Mouse (Mus musculus) limb, embryonic 13.5 days (tissue): Measurements from ENCODE around the gene Ncoa1. TPM values are rescaled to one million over a fixed set of nuclear protein-coding genes. Genes with fewer than 3 reads are reported as not detected.

ENCODE experiments used
- ATAC-seq: fragments of 200-750 bp; cut with Nextera tagmentation; 2 replicates; pipeline ENCODE4 v1.8.0; 2017; ENCODE audit warnings: low read depth, moderate number of reproducible peaks, moderate TSS enrichment; ENCODE audit not compliant: low FRiP score
- H3K27ac ChIP-seq: fragments of 300-500 bp; sonication (generic); 2 replicates; pipeline ENCODE4 v1.5.1; 2015; ENCODE audit warnings: inconsistent platforms, mild to moderate bottlenecking, moderate library complexity
- H3K27me3 ChIP-seq: fragments of 300-500 bp; sonication (generic); 2 replicates; pipeline ENCODE4 v1.6.1; 2015; ENCODE audit warnings: mild to moderate bottlenecking, inconsistent platforms
- H3K36me3 ChIP-seq: fragments of 300-500 bp; sonication (generic); 2 replicates; pipeline ENCODE4 v1.6.1; 2015; ENCODE audit warnings: inconsistent platforms, mild to moderate bottlenecking, moderate library complexity
- H3K4me1 ChIP-seq: fragments of 300-500 bp; sonication (generic); 2 replicates; pipeline ENCODE4 v1.6.1; 2015; ENCODE audit warnings: inconsistent platforms
- H3K4me2 ChIP-seq: fragments of 300-500 bp; sonication (generic); replicated peaks from 2 replicates; pipeline ENCODE4 v1.6.1; 2015; ENCODE audit warnings: inconsistent platforms, mild to moderate bottlenecking, moderate library complexity
- H3K4me3 ChIP-seq: fragments of 300-500 bp; sonication (generic); 2 replicates; pipeline ENCODE4 v1.5.1; 2015; ENCODE audit warnings: moderate library complexity, mild to moderate bottlenecking, inconsistent platforms
- H3K9ac ChIP-seq: fragments of 300-500 bp; sonication (generic); 2 replicates; pipeline ENCODE4 v1.6.1; 2015; ENCODE audit warnings: mild to moderate bottlenecking, inconsistent platforms
- H3K9me3 ChIP-seq: fragments of 300-500 bp; sonication (generic); 2 replicates; pipeline ENCODE4 v1.6.1; 2016; ENCODE audit warnings: inconsistent platforms
- WGBS: fragments of 180-500 bp; shearing (Covaris S2); methylation state at CpG from one replicate; pipeline ENCODE4 v1.1.7; 2015; 5-methylcytosine and 5-hydroxymethylcytosine counted together
- polyA plus RNA-seq: library from polyadenylated mRNA; unstranded; fragments of >200 nt; fragmentation: Nextera tagmentation; extraction: Ambion mirVana; gene quantifications from 2 replicates; pipeline ENCODE4 v1.2.1, GENCODE M21; 2015

Gene Ncoa1
- polyA plus RNA-seq, 1 experiment from 2014 or later, result 9.7 TPM

DNA sequence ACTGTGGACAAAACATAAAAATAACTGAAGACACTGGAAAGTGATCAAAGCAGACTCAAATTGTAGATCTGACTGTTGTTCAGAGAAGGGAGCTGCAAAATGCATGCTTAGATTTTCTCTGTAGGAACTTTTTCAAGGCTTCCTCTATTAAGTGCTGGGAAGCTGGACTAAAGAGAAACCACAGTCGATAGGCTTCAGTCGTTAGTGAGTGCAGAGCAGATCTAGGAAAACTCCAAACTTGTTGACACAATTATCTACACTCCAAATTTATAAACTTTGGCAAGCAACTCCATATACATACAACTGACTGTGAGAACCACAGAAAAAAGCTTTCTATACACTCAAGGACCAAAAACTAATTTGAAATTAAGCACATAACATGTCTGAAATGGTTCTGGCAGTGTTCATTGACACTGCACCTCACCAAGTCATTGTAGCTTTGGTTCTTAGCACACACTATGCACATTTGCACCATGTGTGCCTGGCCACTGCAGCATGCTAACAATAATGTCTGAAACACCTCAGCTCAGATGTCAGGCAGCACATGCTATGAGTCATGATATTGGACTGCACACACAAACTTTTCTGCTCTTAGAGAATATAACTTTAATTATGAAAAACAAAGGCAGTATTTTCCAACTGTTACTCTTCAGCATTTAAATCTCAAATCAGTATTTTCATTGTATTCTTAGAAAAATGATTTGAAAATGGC is 121.8 kb downstream of the Ncoa1 start:
- H3K9ac ChIP-seq, result no peak overlapping the region
- 0 out of 2 replicates have a peak, but pooled peaks cover 3% of the 10 kb centered on the region for H3K36me3 ChIP-seq
- H3K4me2 ChIP-seq, result no peak overlapping the region
- H3K4me1 ChIP-seq, result no peaks in the 10 kb centered on the region; the same call in 1 of the 2 replicates
- WGBS, result 41% methylated on average over 2 of the region's 2 CpGs
- no peaks in the 10 kb centered on the region for H3K9me3 ChIP-seq
- no peak overlapping the region for H3K27ac ChIP-seq
- H3K4me3 ChIP-seq, result no peak overlapping the region
- no peak for ATAC-seq
- H3K27me3 ChIP-seq, result no peaks in the 10 kb centered on the region

DNA sequence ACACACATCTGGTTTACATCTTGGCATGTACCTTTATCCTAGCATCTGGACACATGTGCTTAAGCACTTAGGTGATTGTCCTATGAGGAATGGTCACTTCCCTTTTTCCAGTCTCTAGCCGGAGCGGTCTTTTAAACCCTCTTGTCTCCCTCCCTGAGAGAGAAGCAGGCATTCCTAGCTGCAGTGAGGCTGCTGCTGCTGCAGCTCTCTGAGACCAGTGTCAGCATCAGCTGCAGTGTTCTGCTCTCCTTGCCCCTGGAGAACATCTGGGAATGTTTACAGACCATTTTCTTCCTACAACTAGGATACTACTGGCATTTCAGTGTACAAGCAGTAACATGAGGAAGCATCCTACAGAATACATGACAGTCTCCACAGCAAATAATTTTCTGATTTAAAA is 133.8 kb downstream of the Ncoa1 start:
- no peak for ATAC-seq
- Histone ChIP-seq H3K36me3 (no peaks in the 10 kb centered on the region), H3K27ac (no peak overlapping the region), H3K9me3 (no peaks in the 10 kb centered on the region), H3K9ac (no peak overlapping the region), H3K4me1 (peaks cover 7% of the 10 kb centered on the region), H3K4me3 (no peak overlapping the region), H3K4me2 (no peak overlapping the region), H3K27me3 (no peaks in the 10 kb centered on the region)
- WGBS, result 24% methylated on average over 2 of the region's 2 CpGs

DNA sequence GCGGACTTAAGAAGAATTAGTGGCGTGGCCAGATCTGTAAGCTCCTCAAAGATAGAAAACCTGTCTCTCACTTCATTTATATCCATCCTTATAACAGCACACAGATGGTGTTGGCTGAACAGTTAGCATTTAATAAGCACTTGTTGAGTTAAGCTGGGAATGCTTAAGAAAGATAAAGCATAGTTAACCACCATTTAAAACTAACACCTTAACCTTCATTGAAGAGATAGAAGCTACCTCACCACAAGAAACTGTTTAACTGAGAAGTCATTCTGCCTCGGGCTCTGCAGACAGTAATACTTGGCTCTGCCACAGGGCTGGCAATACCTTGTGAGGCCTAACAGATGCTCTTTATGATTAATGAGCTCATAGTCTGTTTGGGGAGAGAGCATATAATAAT is 134.9 kb downstream of the Ncoa1 start:
- H3K27me3 ChIP-seq, result no peaks in the 10 kb centered on the region
- no peak overlapping the region for H3K9ac ChIP-seq
- peaks cover 7% of the 10 kb centered on the region for H3K4me1 ChIP-seq
- 33% methylated on average over 3 of the region's 3 CpGs for WGBS
- no peak for ATAC-seq
- no peak overlapping the region for H3K27ac ChIP-seq
- H3K4me2 ChIP-seq, result no peak overlapping the region
- H3K4me3 ChIP-seq, result no peak overlapping the region
- no peaks in the 10 kb centered on the region for H3K9me3 ChIP-seq
- no peaks in the 10 kb centered on the region; the same call in 1 of the 2 replicates for H3K36me3 ChIP-seq

DNA sequence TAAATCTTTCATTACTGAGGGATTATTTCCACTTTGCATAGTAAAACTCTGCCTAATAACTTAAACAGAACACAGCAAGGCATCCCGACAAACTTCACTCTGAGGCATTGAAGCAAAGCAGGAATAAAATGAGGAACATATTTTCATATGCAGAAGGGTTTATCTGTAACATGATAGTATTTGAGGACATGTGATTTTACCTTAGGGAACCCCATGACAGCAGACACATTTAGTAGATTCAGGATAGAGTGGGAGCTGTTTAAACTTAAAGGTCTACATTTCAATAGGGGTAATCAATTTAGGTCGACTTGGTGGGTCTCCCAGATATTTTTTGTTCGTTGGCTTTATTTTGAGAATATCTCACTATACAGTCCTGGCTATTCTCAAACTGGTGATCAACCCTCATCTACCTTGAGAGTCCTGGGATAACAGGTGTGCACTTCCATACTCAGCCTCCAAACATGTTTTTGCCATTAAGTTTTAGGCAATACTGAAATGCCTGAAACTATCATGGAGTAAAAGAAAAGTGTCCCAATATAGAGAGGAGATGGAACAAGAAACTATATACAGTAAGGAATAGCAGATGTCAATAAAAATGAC is 136.6 kb downstream of the Ncoa1 start:
- no peak overlapping the region for H3K27ac ChIP-seq
- no peak overlapping the region for H3K9ac ChIP-seq
- peaks cover 7% of the 10 kb centered on the region for H3K4me1 ChIP-seq
- 54% methylated on average over 3 of the region's 3 CpGs for WGBS
- no peak overlapping the region for H3K4me3 ChIP-seq
- H3K27me3 ChIP-seq, result no peaks in the 10 kb centered on the region
- no peaks in the 10 kb centered on the region for H3K9me3 ChIP-seq
- no peak overlapping the region for H3K4me2 ChIP-seq
- ATAC-seq, result peak; percentile 57; the same call in 1 of the 2 replicates
- H3K36me3 ChIP-seq, result no peaks in the 10 kb centered on the region; the same call in 1 of the 2 replicates

DNA sequence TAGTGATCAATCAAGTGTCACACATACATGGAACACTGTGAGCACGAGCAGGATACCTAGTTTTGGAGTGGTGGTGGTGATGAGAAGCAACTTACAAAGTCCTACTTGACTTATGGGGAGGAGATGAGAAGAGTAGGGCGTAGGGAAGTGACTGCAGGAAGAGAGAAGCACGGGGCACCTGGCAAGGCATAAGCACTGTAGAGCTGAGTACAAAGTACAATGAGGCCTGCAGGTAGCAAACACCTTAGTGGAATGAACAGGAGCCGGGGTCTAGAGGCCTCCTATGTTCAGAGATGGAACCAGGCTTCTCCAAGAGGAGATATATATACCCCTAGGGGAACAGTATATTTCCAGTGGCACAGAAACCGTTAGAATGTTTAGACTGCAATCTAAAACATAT is 153.4 kb downstream of the Ncoa1 start:
- 66% methylated on average over 5 of the region's 5 CpGs for WGBS
- no peak for ATAC-seq
- Histone ChIP-seq H3K27me3 (no peaks in the 10 kb centered on the region), H3K36me3 (peaks cover 28% of the 10 kb centered on the region), H3K4me1 (peaks cover 11% of the 10 kb centered on the region; the same call in 1 of the 2 replicates), H3K4me3 (no peak overlapping the region), H3K9ac (no peak overlapping the region), H3K4me2 (no peak overlapping the region), H3K27ac (no peak overlapping the region), H3K9me3 (no peaks in the 10 kb centered on the region)

DNA sequence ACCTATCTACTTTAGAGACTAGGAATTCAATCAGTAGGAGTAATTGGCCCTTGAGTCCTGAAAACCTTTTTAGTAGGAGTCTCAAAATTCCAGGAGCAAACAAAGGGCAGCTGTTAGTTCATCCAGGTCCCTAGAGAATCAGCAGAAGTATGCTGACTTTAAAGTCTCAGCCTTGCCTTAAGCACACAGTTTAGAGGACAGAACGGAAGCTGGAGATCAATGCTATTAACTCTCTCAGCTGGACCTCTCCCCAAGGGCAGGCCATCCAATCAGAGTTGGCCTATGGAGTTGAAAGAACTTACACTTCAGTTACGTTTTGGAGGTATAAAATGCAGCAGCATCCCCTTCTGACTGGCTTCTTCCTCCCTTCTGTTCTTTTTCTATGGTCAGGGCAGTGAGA is 154.8 kb downstream of the Ncoa1 start:
- WGBS, result 32% methylated on average over 2 of the region's 2 CpGs
- no peak for ATAC-seq
- Histone ChIP-seq H3K27me3 (no peaks in the 10 kb centered on the region), H3K36me3 (peaks cover 26% of the 10 kb centered on the region), H3K9ac (no peak overlapping the region), H3K4me2 (no peak overlapping the region), H3K27ac (no peak overlapping the region), H3K9me3 (no peaks in the 10 kb centered on the region), H3K4me3 (no peak overlapping the region), H3K4me1 (peaks cover 11% of the 10 kb centered on the region; the same call in 1 of the 2 replicates)

DNA sequence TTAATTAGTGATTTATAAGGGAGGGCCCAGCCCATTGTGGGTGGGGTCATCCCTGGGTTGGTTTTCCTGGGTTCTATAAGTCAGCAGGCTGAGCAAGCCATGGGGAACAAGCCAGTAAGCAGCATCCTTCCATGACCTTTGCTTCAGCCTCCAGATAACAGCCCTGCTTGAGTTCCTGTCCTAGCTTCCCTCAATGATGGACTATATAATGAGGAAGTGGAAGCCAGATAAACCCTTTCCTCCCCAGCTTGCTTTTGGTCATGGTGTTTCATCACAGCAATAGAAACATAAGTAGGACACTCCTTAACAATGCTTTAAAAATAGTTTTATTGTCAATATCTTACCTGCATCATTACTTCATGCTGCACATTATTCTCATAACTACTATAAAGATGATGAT is 163.2 kb downstream of the Ncoa1 start:
- no peaks in the 10 kb centered on the region for H3K9me3 ChIP-seq
- H3K36me3 ChIP-seq, result peaks cover 29% of the 10 kb centered on the region
- H3K27me3 ChIP-seq, result no peaks in the 10 kb centered on the region
- H3K4me1 ChIP-seq, result no peaks in the 10 kb centered on the region
- H3K4me3 ChIP-seq, result no peak overlapping the region
- no peak overlapping the region for H3K4me2 ChIP-seq
- H3K27ac ChIP-seq, result no peak overlapping the region
- ATAC-seq, result no peak
- H3K9ac ChIP-seq, result no peak overlapping the region

GRCm38 (mm10) chr12:4306712-4307313 is 170.2 kb downstream of the Ncoa1 start:
- no peak for ATAC-seq
- 83% methylated on average over 1 of the region's 1 CpGs for WGBS
- Histone ChIP-seq H3K27ac (no peak overlapping the region), H3K9me3 (no peaks in the 10 kb centered on the region), H3K9ac (no peak overlapping the region), H3K4me2 (no peak overlapping the region), H3K27me3 (no peaks in the 10 kb centered on the region), H3K4me3 (no peak overlapping the region), H3K4me1 (no peaks in the 10 kb centered on the region), H3K36me3 (peaks cover 13% of the 10 kb centered on the region)

DNA sequence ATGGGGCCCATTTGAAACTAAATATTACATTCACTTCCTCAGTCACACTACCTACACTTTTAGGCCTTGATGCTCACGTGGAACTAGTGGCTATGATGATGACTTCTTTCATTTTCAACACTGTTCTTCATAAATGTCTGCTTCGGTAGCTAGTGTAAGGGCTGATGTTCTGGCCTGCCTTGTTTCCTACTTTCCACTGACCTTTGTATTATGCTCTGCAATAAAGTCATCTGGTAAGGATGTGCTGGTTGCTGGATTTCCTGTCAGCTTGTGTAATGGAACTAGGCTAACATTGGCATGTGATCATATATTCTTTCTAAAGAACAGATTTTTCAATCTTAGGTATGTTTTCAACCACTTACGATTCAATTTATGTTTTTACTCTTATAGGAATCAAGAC is 177.7 kb downstream of the Ncoa1 start:
- Histone ChIP-seq H3K4me3 (no peak overlapping the region), H3K36me3 (peaks cover 22% of the 10 kb centered on the region), H3K4me2 (no peak overlapping the region), H3K27ac (no peak overlapping the region), H3K9ac (no peak overlapping the region), H3K27me3 (no peaks in the 10 kb centered on the region), H3K4me1 (no peaks in the 10 kb centered on the region), H3K9me3 (no peaks in the 10 kb centered on the region)
- WGBS, result 87% methylated on average over 3 of the region's 3 CpGs
- ATAC-seq, result no peak

- H3K4me2 ChIP-seq, result no peak overlapping the region
- H3K4me3 ChIP-seq, result no peak overlapping the region
- WGBS, result 70% methylated on average over 4 of the region's 4 CpGs
- no peak for ATAC-seq
- no peaks in the 10 kb centered on the region for H3K27me3 ChIP-seq
- H3K4me1 ChIP-seq, result no peaks in the 10 kb centered on the region
- H3K9ac ChIP-seq, result no peak overlapping the region
- no peaks in the 10 kb centered on the region for H3K9me3 ChIP-seq
- peaks cover 22% of the 10 kb centered on the region for H3K36me3 ChIP-seq
- no peak overlapping the region for H3K27ac ChIP-seq
Observed at GRCm38 (mm10) chr12:4298626-4299025, 178.4 kb downstream of the Ncoa1 start.

DNA sequence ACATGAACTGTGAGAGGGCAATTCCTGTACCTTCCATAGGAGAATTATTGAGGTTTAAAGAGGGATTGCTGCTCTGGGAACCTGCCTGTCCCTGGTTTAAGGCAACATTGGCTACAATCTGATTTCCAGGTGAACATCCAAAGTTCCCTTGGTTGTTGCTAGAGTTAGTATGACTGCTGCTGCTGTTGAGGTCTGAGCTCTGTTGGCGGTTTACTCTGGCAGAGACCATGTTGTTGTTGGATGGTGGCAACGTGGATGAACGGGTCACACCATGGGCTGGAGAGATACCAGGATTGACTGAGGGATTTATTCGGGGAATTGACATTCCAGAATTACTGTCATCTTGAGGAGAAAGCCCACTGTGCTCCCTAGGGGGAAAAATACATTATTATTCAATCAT is 181.1 kb downstream of the Ncoa1 start:
- H3K9ac ChIP-seq, result no peak overlapping the region
- no peaks in the 10 kb centered on the region for H3K27me3 ChIP-seq
- ATAC-seq, result no peak
- no peak overlapping the region for H3K4me2 ChIP-seq
- H3K27ac ChIP-seq, result no peak overlapping the region
- peaks cover 18% of the 10 kb centered on the region for H3K36me3 ChIP-seq
- no peaks in the 10 kb centered on the region for H3K4me1 ChIP-seq
- WGBS, result 87% methylated on average over 4 of the region's 4 CpGs
- no peak overlapping the region for H3K4me3 ChIP-seq
- H3K9me3 ChIP-seq, result no peaks in the 10 kb centered on the region

DNA sequence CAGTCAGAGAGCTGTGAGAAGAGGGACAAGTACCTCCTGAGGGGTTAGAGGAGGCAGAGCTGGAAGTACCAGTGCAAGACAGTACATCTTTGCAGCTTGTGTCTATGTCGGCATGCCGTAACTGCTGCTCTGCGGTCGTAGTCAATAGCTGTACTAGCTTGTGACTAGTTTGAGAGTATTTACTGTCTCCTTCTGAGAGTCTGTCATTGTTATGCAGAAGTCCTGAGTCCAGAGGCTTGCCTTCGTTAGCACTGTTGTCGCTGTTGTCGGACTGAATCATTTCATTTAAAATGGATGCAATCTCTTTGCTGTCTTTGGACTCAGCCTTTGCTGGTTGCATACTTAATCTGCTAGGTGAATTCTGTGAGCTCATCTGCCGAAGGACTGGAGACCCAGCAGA is 181.7 kb downstream of the Ncoa1 start:
- no peak overlapping the region for H3K4me2 ChIP-seq
- H3K4me3 ChIP-seq, result no peak overlapping the region
- no peaks in the 10 kb centered on the region for H3K4me1 ChIP-seq
- no peak overlapping the region for H3K27ac ChIP-seq
- no peaks in the 10 kb centered on the region for H3K27me3 ChIP-seq
- H3K9ac ChIP-seq, result no peak overlapping the region
- ATAC-seq, result no peak
- peaks cover 22% of the 10 kb centered on the region for H3K36me3 ChIP-seq
- 86% methylated on average over 8 of the region's 8 CpGs for WGBS
- H3K9me3 ChIP-seq, result no peaks in the 10 kb centered on the region
